Mouse (Mus musculus) forebrain, embryonic 14.5 days (tissue): ENCODE measurements around the gene Tagap1. TPM values are rescaled to one million over a fixed set of nuclear protein-coding genes. Genes with fewer than 3 reads are reported as not detected.

Experiments used
- polyA plus RNA-seq: library from polyadenylated mRNA; unstranded; fragments of >200 nt; fragmentation: Nextera tagmentation; extraction: Ambion mirVana; gene quantifications from 2 replicates; pipeline ENCODE4 v1.2.1, GENCODE M21; 2014

Gene Tagap1
- polyA plus RNA-seq, 1 experiment from 2014 or later = 65.3 TPM

Other genes with a start within 250 kb of the Tagap1 start
- 94.0 and 101 TPM in 2 replicates for gene Ezr, start 178.4 kb downstream of the Tagap1 start, polyA plus RNA-seq
- 57.7 and 60.2 TPM in 2 replicates for gene Rsph3b, start 12.5 kb downstream of the Tagap1 start, polyA plus RNA-seq
- 93.3 and 108 TPM in 2 replicates for gene Rnaset2b, start 9.5 kb upstream of the Tagap1 start, polyA plus RNA-seq
- gene Gm49721, start 17.7 kb upstream of the Tagap1 start, polyA plus RNA-seq = 0.40 TPM in 1 of 2 replicates, not detected in the other
- not detected in 2 replicates for gene Gm1604a, start 64.4 kb upstream of the Tagap1 start, polyA plus RNA-seq
- 18.9 and 21.6 TPM in 2 replicates for gene Rps6ka2, start 209.0 kb upstream of the Tagap1 start, polyA plus RNA-seq